Mouse (Mus musculus): Measurements from ENCODE around the gene Gmpr2.

DNA sequence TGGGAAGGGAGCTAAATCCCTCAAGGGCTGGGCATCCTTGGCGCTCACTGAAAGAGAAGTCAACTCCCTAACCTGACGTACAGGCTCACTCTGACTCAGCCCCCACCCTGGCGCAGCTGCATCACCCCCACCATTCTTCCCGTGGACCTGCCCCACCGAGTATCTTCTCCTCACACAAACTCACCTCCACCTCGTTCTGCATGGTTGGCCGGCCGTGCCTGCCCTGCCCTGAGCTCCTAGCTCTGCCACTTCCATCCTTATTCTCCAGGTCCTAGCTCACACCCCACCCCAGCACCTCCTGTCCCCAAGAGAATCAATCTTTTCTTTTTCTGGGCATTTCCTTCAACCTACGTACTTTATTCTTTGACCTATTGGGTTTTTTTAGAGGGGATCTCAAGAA is 29.4 kb downstream of the Gmpr2 start:
- TF ChIP-seq EP300 (IDR thresholded peaks at IDR 0.05; ENCODE audit: low read depth): no peak
- no peak for TF ChIP-seq CTCF (IDR thresholded peaks at IDR 0.05; ENCODE audit: low read depth)

Data from heart, postnatal 0 days (tissue).